Mouse (Mus musculus): ENCODE measurements around the gene Fam213b. TPM values are rescaled to one million over a fixed set of nuclear protein-coding genes. Genes with fewer than 3 reads are reported as not detected.

The Fam213b gene
- total and polyA plus RNA-seq, 2 experiments, result 14.8 to 35.3 TPM

GRCm38 (mm10) chr4:154882014-154882659 lies 16.8 kb downstream of the Fam213b start:
- WGBS, result 24% methylated on average over 14 of the region's 14 CpGs
- H3K9ac ChIP-seq (ENCODE audit: low read depth, low read length), result no peak overlapping the region
- TF ChIP-seq POLR2A (IDR thresholded peaks at IDR 0.05; ENCODE audit: extremely low read depth, insufficient read depth, low read length) (no peak), CTCF (IDR thresholded peaks at IDR 0.05; ENCODE audit: low read depth, low read length) (no peak)
- no peak overlapping the region for H3K27ac ChIP-seq (replicated peaks; ENCODE audit: insufficient read depth, low read depth, low read length)
- H3K79me2 ChIP-seq (ENCODE audit: control insufficient read depth, insufficient read depth, low read length), result no peaks in the 10 kb centered on the region
- no peak for DNase-seq (ENCODE audit: extremely low read depth, low read depth, low spot score)
- H3K36me3 ChIP-seq (ENCODE audit: control insufficient read depth, insufficient read depth, low read length), result no peaks in the 10 kb centered on the region
- 0 out of 2 replicates have a peak, but pooled peaks cover 2% of the 10 kb centered on the region for H3K27me3 ChIP-seq (ENCODE audit: control insufficient read depth, insufficient read depth, low read length)
- H3K4me1 ChIP-seq (ENCODE audit: control insufficient read depth, insufficient read depth, low read length), result no peaks in the 10 kb centered on the region
- H3K4me3 ChIP-seq (ENCODE audit: insufficient read depth, low read depth, low read length), result no peak overlapping the region

- no peaks in the 10 kb centered on the region for H3K4me1 ChIP-seq (ENCODE audit: control insufficient read depth, insufficient read depth, low read length)
- no peak overlapping the region for H3K4me3 ChIP-seq (ENCODE audit: insufficient read depth, low read depth, low read length)
- no peak for DNase-seq (ENCODE audit: extremely low read depth, low read depth, low spot score)
- H3K36me3 ChIP-seq (ENCODE audit: control insufficient read depth, insufficient read depth, low read length), result no peaks in the 10 kb centered on the region
- WGBS, result 62% methylated on average over 6 of the region's 6 CpGs
- TF ChIP-seq CTCF (IDR thresholded peaks at IDR 0.05; ENCODE audit: low read depth, low read length) (no peak), POLR2A (IDR thresholded peaks at IDR 0.05; ENCODE audit: extremely low read depth, insufficient read depth, low read length) (no peak)
- H3K79me2 ChIP-seq (ENCODE audit: control insufficient read depth, insufficient read depth, low read length), result no peaks in the 10 kb centered on the region
- H3K27ac ChIP-seq (replicated peaks; ENCODE audit: insufficient read depth, low read depth, low read length), result no peak overlapping the region
- no peak overlapping the region for H3K9ac ChIP-seq (ENCODE audit: low read depth, low read length)
- H3K27me3 ChIP-seq (ENCODE audit: control insufficient read depth, insufficient read depth, low read length), result 0 out of 2 replicates have a peak, but pooled peaks cover 2% of the 10 kb centered on the region
Measured at GRCm38 (mm10) chr4:154880730-154881129, 18.2 kb downstream of the Fam213b start.

GRCm38 (mm10) chr4:154877864-154878548 lies 20.9 kb downstream of the Fam213b start:
- H3K9ac ChIP-seq (ENCODE audit: low read depth, low read length), result peak overlapping the region; percentile 30; the same call in 1 of the 2 replicates
- peak; percentile 85 for DNase-seq (ENCODE audit: extremely low read depth, low read depth, low spot score)
- 10% methylated on average over 17 of the region's 18 CpGs for WGBS
- H3K4me1 ChIP-seq (ENCODE audit: control insufficient read depth, insufficient read depth, low read length), result no peaks in the 10 kb centered on the region
- H3K36me3 ChIP-seq (ENCODE audit: control insufficient read depth, insufficient read depth, low read length), result no peaks in the 10 kb centered on the region
- H3K27me3 ChIP-seq (ENCODE audit: control insufficient read depth, insufficient read depth, low read length), result 0 out of 2 replicates have a peak, but pooled peaks cover 2% of the 10 kb centered on the region
- peak overlapping the region; percentile 71 for H3K27ac ChIP-seq (replicated peaks; ENCODE audit: insufficient read depth, low read depth, low read length)
- H3K4me3 ChIP-seq (ENCODE audit: insufficient read depth, low read depth, low read length), result peak overlapping the region; percentile 24
- peak; percentile 96 for TF ChIP-seq CTCF (IDR thresholded peaks at IDR 0.05; ENCODE audit: low read depth, low read length)
- no peak for TF ChIP-seq POLR2A (IDR thresholded peaks at IDR 0.05; ENCODE audit: extremely low read depth, insufficient read depth, low read length)
- no peaks in the 10 kb centered on the region for H3K79me2 ChIP-seq (ENCODE audit: control insufficient read depth, insufficient read depth, low read length)

- H3K79me2 ChIP-seq (ENCODE audit: control insufficient read depth, insufficient read depth, low read length), result no peaks in the 10 kb centered on the region
- 81% methylated on average over 6 of the region's 6 CpGs for WGBS
- H3K9ac ChIP-seq (ENCODE audit: low read depth, low read length), result no peak overlapping the region
- TF ChIP-seq POLR2A (IDR thresholded peaks at IDR 0.05; ENCODE audit: extremely low read depth, insufficient read depth, low read length) (no peak), CTCF (IDR thresholded peaks at IDR 0.05; ENCODE audit: low read depth, low read length) (no peak)
- H3K4me3 ChIP-seq (ENCODE audit: insufficient read depth, low read depth, low read length), result no peak overlapping the region
- H3K36me3 ChIP-seq (ENCODE audit: control insufficient read depth, insufficient read depth, low read length), result no peaks in the 10 kb centered on the region
- H3K4me1 ChIP-seq (ENCODE audit: control insufficient read depth, insufficient read depth, low read length), result no peaks in the 10 kb centered on the region
- no peak overlapping the region for H3K27ac ChIP-seq (replicated peaks; ENCODE audit: insufficient read depth, low read depth, low read length)
- DNase-seq (ENCODE audit: extremely low read depth, low read depth, low spot score), result no peak
- H3K27me3 ChIP-seq (ENCODE audit: control insufficient read depth, insufficient read depth, low read length), result peaks cover 7% of the 10 kb centered on the region; the same call in 1 of the 2 replicates
Measured at GRCm38 (mm10) chr4:154873186-154873585, 25.7 kb downstream of the Fam213b start.

- Histone ChIP-seq H3K27me3 (ENCODE audit: control insufficient read depth, insufficient read depth, low read length) (peaks cover 7% of the 10 kb centered on the region; the same call in 1 of the 2 replicates), H3K36me3 (ENCODE audit: control insufficient read depth, insufficient read depth, low read length) (no peaks in the 10 kb centered on the region), H3K4me3 (ENCODE audit: insufficient read depth, low read depth, low read length) (no peak overlapping the region), H3K9ac (ENCODE audit: low read depth, low read length) (no peak overlapping the region), H3K27ac (replicated peaks; ENCODE audit: insufficient read depth, low read depth, low read length) (no peak overlapping the region), H3K79me2 (ENCODE audit: control insufficient read depth, insufficient read depth, low read length) (no peaks in the 10 kb centered on the region), H3K4me1 (ENCODE audit: control insufficient read depth, insufficient read depth, low read length) (no peaks in the 10 kb centered on the region)
- no peak for DNase-seq (ENCODE audit: extremely low read depth, low read depth, low spot score)
- TF ChIP-seq CTCF (IDR thresholded peaks at IDR 0.05; ENCODE audit: low read depth, low read length) (no peak), POLR2A (IDR thresholded peaks at IDR 0.05; ENCODE audit: extremely low read depth, insufficient read depth, low read length) (no peak)
- WGBS, result 14% methylated on average over 13 of the region's 13 CpGs
Measured at GRCm38 (mm10) chr4:154871757-154872251, 27.1 kb downstream of the Fam213b start.

Data from liver, adult 2 months (tissue).